Mouse (Mus musculus): ENCODE data around the gene Spi1. TPM values are rescaled to one million over a fixed set of nuclear protein-coding genes. Genes with fewer than 3 reads are reported as not detected.

Gene Spi1
- polyA plus RNA-seq, 1 experiment from 2014 or later, result 2.2 TPM

DNA sequence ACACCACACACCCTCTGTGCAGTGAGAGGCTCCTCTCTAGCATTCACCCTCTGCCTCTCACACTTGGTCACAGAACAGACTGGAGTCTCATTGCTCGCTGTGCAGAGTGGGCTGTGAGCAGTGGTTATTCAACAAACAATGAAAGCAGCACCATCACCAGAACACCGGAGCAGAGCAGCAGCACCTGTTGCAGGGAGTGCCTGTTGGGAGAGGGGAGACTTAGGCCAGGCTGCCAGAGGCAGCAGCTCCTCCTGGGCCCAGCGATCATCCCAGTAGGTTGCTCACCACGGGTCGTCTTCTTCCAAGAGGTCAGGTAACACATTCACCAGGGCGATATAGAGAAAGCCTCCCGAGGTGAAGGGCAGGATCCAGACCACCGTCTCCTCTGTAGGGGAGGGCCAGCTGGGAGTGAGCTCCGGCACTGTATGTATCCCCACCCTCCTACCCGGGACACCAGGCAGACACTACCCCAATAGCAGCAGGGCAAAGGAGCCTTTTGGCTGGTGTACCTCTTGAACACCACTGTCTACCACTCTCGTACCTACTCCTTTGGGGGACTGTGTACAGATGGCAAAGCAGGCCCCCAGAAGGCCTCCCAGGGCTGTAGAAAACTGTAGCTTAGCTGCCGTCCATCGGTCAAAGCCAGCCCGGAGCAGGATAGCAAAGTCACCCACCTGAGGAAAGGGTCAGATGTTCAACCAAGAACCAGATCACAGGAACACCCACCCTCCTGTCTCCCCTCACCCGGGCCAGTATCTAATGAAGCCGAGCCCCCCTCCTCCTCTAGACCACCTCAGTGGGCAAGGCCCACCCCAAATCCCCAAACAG, 19.2 kb upstream of the Spi1 start:
- Histone ChIP-seq H3K4me2 (ENCODE audit: low read depth, low read length, severe bottlenecking) (no peak overlapping the region), H3K4me3 (ENCODE audit: low read depth, low read length) (no peak overlapping the region), H3K36me3 (ENCODE audit: control insufficient read depth, insufficient read depth, low read length) (peaks cover 21% of the 10 kb centered on the region), H3K27me3 (ENCODE audit: control insufficient read depth, insufficient read depth, low read length) (no peaks in the 10 kb centered on the region), H3K9ac (ENCODE audit: low read length) (no peak overlapping the region), H3K9me3 (ENCODE audit: control insufficient read depth, low read length) (no peaks in the 10 kb centered on the region), H3K27ac (ENCODE audit: low read depth, low read length) (no peak overlapping the region), H3K4me1 (replicated peaks; ENCODE audit: control insufficient read depth, insufficient read depth, low read length) (no peaks in the 10 kb centered on the region)
- 89% methylated on average over 16 of the region's 16 CpGs for WGBS
- DNase-seq (ENCODE audit: low spot score) (no peak), ATAC-seq (replicated peaks; ENCODE audit: low FRiP score) (no peak)

- Histone ChIP-seq H3K4me3 (ENCODE audit: low read depth, low read length) (no peak overlapping the region), H3K36me3 (ENCODE audit: control insufficient read depth, insufficient read depth, low read length) (peaks cover 17% of the 10 kb centered on the region), H3K27ac (ENCODE audit: low read depth, low read length) (no peak overlapping the region), H3K4me2 (ENCODE audit: low read depth, low read length, severe bottlenecking) (no peak overlapping the region), H3K9ac (ENCODE audit: low read length) (no peak overlapping the region), H3K4me1 (replicated peaks; ENCODE audit: control insufficient read depth, insufficient read depth, low read length) (0 out of 2 replicates have a peak, but pooled peaks cover 4% of the 10 kb centered on the region), H3K9me3 (ENCODE audit: control insufficient read depth, low read length) (no peaks in the 10 kb centered on the region), H3K27me3 (ENCODE audit: control insufficient read depth, insufficient read depth, low read length) (no peaks in the 10 kb centered on the region)
- DNase-seq (ENCODE audit: low spot score) (no peak), ATAC-seq (replicated peaks; ENCODE audit: low FRiP score) (no peak)
- WGBS, result 85% methylated on average over 6 of the region's 6 CpGs
Measured at GRCm38 (mm10) chr2:91064211-91064610, 18.0 kb upstream of the Spi1 start.

DNA sequence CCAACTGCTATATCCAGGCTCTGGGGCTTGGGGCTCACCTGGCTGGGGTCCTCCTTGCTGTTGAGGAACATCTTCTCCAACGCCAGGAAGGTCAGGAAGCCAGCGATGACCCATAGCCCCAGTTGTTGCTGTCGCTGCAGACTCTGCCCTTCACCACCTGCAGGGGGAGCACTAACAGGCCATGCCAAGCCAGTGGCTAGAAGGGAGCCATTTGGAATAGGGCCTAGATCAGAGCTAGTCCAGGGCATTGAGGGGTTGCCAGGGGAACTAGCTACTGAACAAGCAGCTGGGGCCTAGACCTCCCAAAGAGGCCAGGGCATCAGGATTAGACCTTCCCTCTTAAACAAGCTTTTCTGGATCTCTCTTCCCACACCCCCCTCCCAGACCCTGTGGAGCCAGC, 16.6 kb upstream of the Spi1 start:
- Histone ChIP-seq H3K27me3 (ENCODE audit: control insufficient read depth, insufficient read depth, low read length) (no peaks in the 10 kb centered on the region), H3K4me3 (ENCODE audit: low read depth, low read length) (no peak overlapping the region), H3K9me3 (ENCODE audit: control insufficient read depth, low read length) (no peaks in the 10 kb centered on the region), H3K36me3 (ENCODE audit: control insufficient read depth, insufficient read depth, low read length) (peaks cover 11% of the 10 kb centered on the region; the same call in 1 of the 2 replicates), H3K4me1 (replicated peaks; ENCODE audit: control insufficient read depth, insufficient read depth, low read length) (0 out of 2 replicates have a peak, but pooled peaks cover 4% of the 10 kb centered on the region), H3K9ac (ENCODE audit: low read length) (no peak overlapping the region), H3K27ac (ENCODE audit: low read depth, low read length) (no peak overlapping the region), H3K4me2 (ENCODE audit: low read depth, low read length, severe bottlenecking) (no peak overlapping the region)
- ATAC-seq (replicated peaks; ENCODE audit: low FRiP score), result no peak
- WGBS, result 50% methylated on average over 3 of the region's 3 CpGs
- peak; percentile 69 for DNase-seq (ENCODE audit: low spot score)

- Histone ChIP-seq H3K4me3 (ENCODE audit: low read depth, low read length) (no peak overlapping the region), H3K4me1 (replicated peaks; ENCODE audit: control insufficient read depth, insufficient read depth, low read length) (peaks cover 9% of the 10 kb centered on the region; the same call in 1 of the 2 replicates), H3K27ac (ENCODE audit: low read depth, low read length) (no peak overlapping the region), H3K27me3 (ENCODE audit: control insufficient read depth, insufficient read depth, low read length) (no peaks in the 10 kb centered on the region), H3K4me2 (ENCODE audit: low read depth, low read length, severe bottlenecking) (no peak overlapping the region), H3K9ac (ENCODE audit: low read length) (no peak overlapping the region), H3K9me3 (ENCODE audit: control insufficient read depth, low read length) (no peaks in the 10 kb centered on the region), H3K36me3 (ENCODE audit: control insufficient read depth, insufficient read depth, low read length) (peaks cover 11% of the 10 kb centered on the region; the same call in 1 of the 2 replicates)
- DNase-seq (ENCODE audit: low spot score) (no peak), ATAC-seq (replicated peaks; ENCODE audit: low FRiP score) (no peak)
- 91% methylated on average over 3 of the region's 3 CpGs for WGBS
Measured at GRCm38 (mm10) chr2:91066455-91066854, 15.7 kb upstream of the Spi1 start.

DNA sequence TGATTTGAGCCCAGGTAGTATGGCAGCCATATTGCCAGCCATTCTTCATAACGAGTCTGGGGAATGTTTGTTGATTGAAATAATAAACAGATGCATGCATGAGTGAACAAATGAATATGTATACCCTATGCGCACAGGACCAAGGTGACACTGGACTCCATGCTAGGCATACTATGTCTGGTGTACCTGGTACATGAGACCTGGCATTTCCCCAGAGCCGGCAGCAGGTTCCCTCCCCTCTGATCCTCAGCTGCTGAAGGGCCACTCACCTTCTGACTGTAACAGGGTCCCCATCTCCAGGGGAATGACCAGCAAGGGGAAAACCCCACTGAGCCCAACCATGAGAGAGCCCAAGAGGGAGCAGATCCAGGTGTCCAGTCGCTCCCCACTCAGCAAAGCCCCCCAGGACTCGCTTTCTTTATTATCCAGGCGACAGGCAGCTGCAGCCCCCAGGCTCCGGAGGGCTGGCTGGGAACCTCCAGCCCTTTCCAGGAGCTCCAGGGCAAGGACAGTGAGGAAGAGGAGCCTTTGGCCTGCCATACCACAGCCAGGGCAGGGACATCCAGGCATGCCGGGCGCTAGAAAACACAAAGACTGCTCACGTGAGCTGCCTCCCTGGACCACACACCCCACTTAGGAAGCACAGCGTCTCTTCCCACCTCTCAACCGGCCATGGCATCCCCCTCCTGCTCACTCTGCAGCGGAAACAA, 13.9 kb upstream of the Spi1 start:
- Histone ChIP-seq H3K4me1 (replicated peaks; ENCODE audit: control insufficient read depth, insufficient read depth, low read length) (peaks cover 9% of the 10 kb centered on the region; the same call in 1 of the 2 replicates), H3K36me3 (ENCODE audit: control insufficient read depth, insufficient read depth, low read length) (peaks cover 6% of the 10 kb centered on the region; the same call in 1 of the 2 replicates), H3K9ac (ENCODE audit: low read length) (no peak overlapping the region), H3K4me2 (ENCODE audit: low read depth, low read length, severe bottlenecking) (no peak overlapping the region), H3K27me3 (ENCODE audit: control insufficient read depth, insufficient read depth, low read length) (no peaks in the 10 kb centered on the region), H3K27ac (ENCODE audit: low read depth, low read length) (no peak overlapping the region), H3K9me3 (ENCODE audit: control insufficient read depth, low read length) (no peaks in the 10 kb centered on the region), H3K4me3 (ENCODE audit: low read depth, low read length) (no peak overlapping the region)
- WGBS, result 59% methylated on average over 13 of the region's 13 CpGs
- DNase-seq (ENCODE audit: low spot score) (no peak), ATAC-seq (replicated peaks; ENCODE audit: low FRiP score) (no peak)

- Histone ChIP-seq H3K9me3 (ENCODE audit: control insufficient read depth, low read length) (no peaks in the 10 kb centered on the region), H3K4me2 (ENCODE audit: low read depth, low read length, severe bottlenecking) (peak overlapping the region; percentile 83; the same call in 1 of the 2 replicates), H3K27me3 (ENCODE audit: control insufficient read depth, insufficient read depth, low read length) (no peaks in the 10 kb centered on the region), H3K36me3 (ENCODE audit: control insufficient read depth, insufficient read depth, low read length) (peaks cover 3% of the 10 kb centered on the region; the same call in 1 of the 2 replicates), H3K4me3 (ENCODE audit: low read depth, low read length) (peak overlapping the region; percentile 64; the same call in 1 of the 2 replicates), H3K4me1 (replicated peaks; ENCODE audit: control insufficient read depth, insufficient read depth, low read length) (peaks cover 9% of the 10 kb centered on the region; the same call in 1 of the 2 replicates), H3K9ac (ENCODE audit: low read length) (0 out of 2 replicates have a peak overlapping the region, but pooled peaks have one; percentile 73), H3K27ac (ENCODE audit: low read depth, low read length) (no peak overlapping the region)
- WGBS, result 47% methylated on average over 6 of the region's 6 CpGs
- DNase-seq (ENCODE audit: low spot score), result no peak
- no peak for ATAC-seq (replicated peaks; ENCODE audit: low FRiP score)
Measured at GRCm38 (mm10) chr2:91068872-91069165, 13.4 kb upstream of the Spi1 start.

DNA sequence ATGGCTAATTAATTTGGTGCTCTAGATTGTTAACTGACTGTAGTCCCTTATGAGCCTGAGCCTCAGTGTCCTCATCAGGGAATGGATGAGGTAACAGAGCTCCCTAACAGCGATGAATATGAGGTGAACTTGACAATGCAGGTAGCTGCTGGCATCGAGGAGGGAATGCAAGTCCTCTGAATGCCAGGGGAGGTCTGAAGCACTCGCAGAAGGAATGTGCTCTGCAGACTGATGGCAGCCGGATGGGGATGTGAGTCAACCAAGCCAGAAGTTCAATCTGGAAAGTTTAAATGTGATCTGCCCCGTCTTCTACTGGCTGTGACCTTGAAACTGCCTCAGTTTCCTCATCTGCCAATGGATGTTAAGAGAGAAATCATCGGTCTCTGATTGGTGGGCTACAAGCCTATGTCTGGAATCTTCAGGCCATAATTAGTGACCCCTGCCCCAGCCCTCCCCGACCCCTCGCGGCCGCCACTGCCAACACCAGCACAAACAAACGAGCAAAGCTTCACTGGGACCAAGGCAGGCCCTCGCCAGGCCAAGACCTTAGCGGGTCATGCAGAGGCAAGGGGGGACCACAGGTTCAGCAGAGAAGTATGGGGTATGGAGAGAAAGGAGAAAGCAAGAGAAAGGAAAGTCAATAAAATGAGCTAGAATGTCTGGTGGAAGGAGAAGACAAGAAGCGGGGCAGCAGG, 12.7 kb upstream of the Spi1 start:
- Histone ChIP-seq H3K27ac (ENCODE audit: low read depth, low read length) (no peak overlapping the region; the same call in 1 of the 2 replicates), H3K4me3 (ENCODE audit: low read depth, low read length) (peak overlapping the region; percentile 64), H3K27me3 (ENCODE audit: control insufficient read depth, insufficient read depth, low read length) (no peaks in the 10 kb centered on the region), H3K4me1 (replicated peaks; ENCODE audit: control insufficient read depth, insufficient read depth, low read length) (peaks cover 9% of the 10 kb centered on the region; the same call in 1 of the 2 replicates), H3K9me3 (ENCODE audit: control insufficient read depth, low read length) (no peaks in the 10 kb centered on the region), H3K9ac (ENCODE audit: low read length) (peak overlapping the region; percentile 73), H3K4me2 (ENCODE audit: low read depth, low read length, severe bottlenecking) (peak overlapping the region; percentile 83), H3K36me3 (ENCODE audit: control insufficient read depth, insufficient read depth, low read length) (no peaks in the 10 kb centered on the region)
- peak; percentile 67 for DNase-seq (ENCODE audit: low spot score)
- WGBS, result 11% methylated on average over 14 of the region's 14 CpGs
- peak; percentile 12; the same call in 1 of the 2 replicates for ATAC-seq (replicated peaks; ENCODE audit: low FRiP score)

- peak within 1 kb of the TSS; percentile 65 for H3K27ac ChIP-seq (ENCODE audit: low read depth, low read length)
- no peaks in the 10 kb centered on the region for H3K9me3 ChIP-seq (ENCODE audit: control insufficient read depth, low read length)
- H3K4me3 ChIP-seq (ENCODE audit: low read depth, low read length), result peak within 1 kb of the TSS; percentile 64
- no peaks in the 10 kb centered on the region for H3K36me3 ChIP-seq (ENCODE audit: control insufficient read depth, insufficient read depth, low read length)
- no peaks in the 10 kb centered on the region for H3K27me3 ChIP-seq (ENCODE audit: control insufficient read depth, insufficient read depth, low read length)
- peak; percentile 95 for ATAC-seq (replicated peaks; ENCODE audit: low FRiP score)
- peaks cover 9% of the 10 kb centered on the region; the same call in 1 of the 2 replicates for H3K4me1 ChIP-seq (replicated peaks; ENCODE audit: control insufficient read depth, insufficient read depth, low read length)
- peak within 1 kb of the TSS; percentile 73 for H3K9ac ChIP-seq (ENCODE audit: low read length)
- peak; percentile 97 for DNase-seq (ENCODE audit: low spot score)
- under 1% methylated on average over 69 of the region's 69 CpGs for WGBS
- H3K4me2 ChIP-seq (ENCODE audit: low read depth, low read length, severe bottlenecking), result peak within 1 kb of the TSS; percentile 83
Measured at GRCm38 (mm10) chr2:91070076-91070800, 12.0 kb upstream of the Spi1 start, which contains the start of gene Slc39a13. Slc39a13 (minus strand) TSS chr2:91070417.
